Mouse (Mus musculus) T-cell, adult 2 months (primary cell): Measurements from ENCODE around the gene Erp27.

Experiments used
- DNase-seq: peaks from one replicate; pipeline ENCODE4 v3.0.0; 2022; ENCODE audit warnings: low spot score

The Erp27 gene

DNA sequence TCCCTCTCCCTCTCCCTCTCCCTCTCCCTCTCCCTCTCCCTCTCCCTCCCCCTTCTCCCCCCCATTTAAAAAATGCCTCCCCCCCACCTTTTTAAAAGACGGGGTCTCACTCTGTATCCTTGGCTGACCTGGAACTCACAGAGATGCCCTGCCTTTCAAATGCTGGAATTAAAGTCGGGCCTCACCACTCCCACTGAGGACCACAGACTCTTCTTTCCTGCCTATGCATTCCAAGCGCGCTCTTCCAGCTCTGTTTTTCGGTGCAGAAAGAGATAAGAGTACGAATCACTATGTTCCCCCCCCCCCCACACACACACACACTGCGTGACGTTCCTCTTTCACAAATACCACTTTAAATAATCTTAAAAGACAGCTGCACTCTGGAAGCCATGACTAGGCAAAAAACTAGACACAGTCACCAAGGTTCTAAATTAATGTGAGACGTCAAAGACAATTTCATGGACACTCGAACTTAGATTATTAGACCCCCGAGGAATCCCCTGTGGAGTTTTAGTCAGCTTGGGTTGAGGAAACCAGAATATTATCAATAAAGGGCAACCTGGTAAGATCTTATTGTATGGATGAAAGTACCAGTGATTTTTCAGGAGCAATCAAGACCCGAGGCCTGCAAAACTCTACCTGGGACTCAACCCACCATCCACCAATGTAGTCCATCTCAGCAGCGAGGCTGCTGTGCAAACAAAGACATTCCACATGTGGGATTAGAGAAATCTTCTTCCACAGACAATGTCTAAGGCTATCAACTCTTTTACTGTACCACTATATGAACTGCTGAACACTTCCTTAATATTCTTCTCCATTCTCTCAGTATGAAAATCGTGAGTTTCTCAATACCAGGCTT lies 17.6 kb upstream of the Erp27 start:
- no peak for DNase-seq

DNA sequence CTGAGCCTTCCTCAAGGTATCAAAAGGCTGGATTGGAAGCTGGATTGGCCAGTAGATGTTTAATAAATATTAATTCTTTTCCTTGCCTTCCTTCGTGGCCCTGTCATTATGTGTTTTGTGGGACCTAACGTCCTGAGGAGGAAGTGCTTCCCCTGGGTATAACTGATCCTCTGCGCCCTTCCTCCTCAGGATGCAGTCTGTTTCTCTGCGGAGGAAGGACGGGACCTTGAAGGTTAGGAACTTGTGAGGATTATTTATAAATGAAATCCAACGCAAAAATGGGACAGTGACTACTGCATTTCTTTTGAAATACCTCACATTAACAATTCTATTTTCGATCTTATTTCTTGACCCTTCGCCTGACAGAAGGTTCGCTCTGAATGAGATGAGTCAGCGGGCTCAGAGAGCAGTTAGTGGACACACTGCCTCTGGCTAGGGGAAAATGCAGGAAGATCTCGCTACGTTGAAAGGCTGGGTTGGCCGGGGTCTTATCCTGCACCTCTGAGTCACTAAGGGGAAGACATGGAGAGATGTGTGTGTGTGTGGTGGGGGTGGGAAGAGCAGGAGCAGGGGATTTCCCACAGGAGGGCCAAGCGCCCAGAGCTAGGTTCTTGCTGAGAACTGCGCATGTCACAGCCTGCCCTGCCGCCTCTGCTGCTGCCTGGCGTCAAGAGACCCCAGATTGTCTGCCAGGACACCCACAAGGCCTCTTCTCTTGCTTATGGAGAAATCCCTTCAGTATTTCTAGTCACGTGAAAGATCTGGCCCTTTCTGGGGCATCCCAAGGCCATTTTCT lies 16.5 kb upstream of the Erp27 start:
- DNase-seq, result peak; percentile 65

DNA sequence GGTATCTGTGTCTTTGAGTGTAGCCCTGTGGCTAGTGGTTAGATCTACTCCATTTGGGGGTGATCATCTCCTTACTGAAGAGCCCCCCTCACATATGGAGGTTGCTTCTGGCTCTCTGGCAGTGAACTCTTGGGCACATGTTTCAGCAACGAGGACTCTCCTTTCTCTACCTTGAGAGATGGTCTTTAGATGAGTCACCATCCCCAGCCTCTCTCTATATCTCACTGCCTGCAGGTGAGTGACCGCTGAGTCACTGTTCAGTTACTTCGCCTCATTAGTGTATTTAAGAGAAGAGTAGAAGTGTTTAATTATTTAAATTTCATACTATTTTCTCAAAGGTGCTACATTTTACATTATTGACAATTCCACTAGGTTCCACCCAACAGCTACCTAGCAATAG lies 15.1 kb upstream of the Erp27 start:
- no peak for DNase-seq

DNA sequence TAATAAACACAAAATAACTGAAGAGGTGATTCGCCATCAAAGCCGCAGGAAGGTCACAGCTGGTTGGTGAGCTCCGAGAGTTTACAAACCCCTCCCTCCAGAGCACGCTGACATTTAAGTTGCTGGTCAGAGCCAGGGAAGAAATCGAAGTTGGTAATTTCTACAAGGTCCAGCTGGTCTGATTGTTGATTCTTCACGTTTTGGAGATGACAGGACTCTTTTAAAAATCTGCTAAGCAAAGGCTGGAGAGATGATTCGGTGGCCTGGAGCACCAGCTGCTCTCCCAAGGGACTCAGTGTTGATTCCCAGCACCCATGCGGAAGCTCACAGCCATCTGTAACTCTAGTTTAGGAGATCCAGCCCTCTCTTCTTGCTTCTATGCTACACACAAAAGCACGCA lies 14.4 kb upstream of the Erp27 start:
- DNase-seq, result no peak

DNA sequence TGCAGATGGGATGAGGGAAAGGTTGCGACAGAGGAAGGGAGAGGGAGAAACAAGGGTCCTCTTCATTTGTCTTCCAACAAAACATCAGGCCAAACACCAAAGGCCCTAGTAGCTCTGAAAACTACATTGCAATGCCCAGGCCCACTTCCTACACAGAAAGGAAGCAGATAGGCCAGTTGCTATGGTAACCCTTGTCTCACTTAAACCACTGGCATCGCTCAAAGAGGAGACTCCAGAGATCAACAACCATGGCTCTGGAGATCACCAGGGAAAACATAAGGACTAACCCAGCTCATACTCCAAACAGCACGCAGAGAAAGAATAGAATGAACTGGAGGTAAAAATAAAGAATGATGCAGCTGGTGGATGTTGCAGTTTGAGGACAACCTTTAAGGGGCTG lies 13.3 kb upstream of the Erp27 start:
- peak; percentile 53 for DNase-seq

DNA sequence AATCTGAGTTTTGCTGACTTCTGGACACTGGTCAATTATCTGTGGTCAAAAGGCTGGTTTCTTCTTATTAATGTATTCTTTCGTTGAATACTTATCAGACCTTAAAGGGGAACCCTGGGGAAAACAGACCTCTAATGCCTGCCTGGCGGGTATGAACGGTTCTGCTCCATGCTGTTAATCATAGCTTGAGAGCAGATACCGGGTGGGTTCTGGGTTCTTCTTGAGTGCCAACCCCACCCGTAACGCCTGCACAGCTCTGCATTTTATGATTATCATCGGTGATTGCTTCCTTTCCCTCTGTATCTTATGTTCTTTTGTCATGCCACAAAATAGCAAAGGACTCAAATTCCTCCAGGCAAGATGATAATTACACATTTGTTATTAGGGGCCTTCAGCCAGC lies 12.1 kb upstream of the Erp27 start:
- DNase-seq, result no peak

DNA sequence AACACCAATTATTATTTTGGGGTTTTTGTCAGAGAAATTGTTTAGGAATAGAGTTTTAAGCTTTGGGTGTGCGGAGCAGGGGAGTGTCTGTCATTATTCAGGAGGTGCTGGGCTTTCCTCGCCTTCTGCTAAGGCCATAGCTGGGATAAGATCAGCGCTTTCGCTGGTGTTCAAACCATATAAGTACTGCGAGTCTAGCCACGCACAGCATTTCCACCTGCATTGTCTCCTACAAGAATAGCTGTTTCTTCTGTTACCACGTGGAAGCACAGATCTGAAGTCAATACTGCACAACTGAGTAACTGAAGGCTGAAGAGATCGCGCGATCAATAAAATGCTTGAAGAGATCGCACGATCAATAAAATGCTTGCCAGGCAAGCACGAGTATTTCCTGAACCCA lies 9.3 kb upstream of the Erp27 start:
- DNase-seq, result no peak

DNA sequence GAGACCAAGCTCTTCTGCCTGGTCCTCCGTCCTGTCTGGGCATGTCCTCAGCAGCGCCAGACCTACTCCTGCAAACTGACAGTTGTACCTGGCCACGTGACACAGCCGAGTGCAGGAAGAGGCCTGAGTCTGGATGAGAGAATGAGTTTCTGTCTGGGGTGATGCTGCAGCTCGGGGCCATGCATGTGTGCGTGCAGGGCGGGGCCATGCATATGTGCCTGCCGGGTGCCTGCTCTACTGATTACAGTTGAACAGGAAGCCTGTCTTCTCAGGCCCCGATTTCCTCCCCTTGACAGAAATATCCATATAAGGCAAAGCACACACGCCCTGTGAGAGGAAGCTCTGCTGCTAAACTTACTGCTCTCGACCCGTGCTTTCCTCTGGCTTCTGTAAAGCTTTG lies 8.7 kb upstream of the Erp27 start:
- peak; percentile 87 for DNase-seq

DNA sequence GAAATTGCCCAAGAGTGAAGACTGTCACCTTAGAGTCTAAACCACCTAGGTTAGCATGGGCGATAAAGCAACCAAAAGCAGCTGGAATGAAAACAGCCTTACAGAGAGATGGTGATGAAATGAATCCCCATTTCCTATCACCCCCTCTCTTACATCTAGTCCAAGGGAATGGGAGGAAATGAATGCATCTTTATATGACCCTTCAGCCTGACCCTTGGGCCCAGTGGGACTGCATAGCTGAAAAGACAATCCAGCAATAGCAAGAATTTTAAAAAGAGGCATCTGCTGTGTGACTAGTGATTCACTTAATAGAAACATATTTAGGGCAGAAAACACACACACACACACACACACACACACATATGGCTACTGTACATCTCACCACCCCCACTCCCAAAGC lies 5.6 kb upstream of the Erp27 start:
- no peak for DNase-seq

DNA sequence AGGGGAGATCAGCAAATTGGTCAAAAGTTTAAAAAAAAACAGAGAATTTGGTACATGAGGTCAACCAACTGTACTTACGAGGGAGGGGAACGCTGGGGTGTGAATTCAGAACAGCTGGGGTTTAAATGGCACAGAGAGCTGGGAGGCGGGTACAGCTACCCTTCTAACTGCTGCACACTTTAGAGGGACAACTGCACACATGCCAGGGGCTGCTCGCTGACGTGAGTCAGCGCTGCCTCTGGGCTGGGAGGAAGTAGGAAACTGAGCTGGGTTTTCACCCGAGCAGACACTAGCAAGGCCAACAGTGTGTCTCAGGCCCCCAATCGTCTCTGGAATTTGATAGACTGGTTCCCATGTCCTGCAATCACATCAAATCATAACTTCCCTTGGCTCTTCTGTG lies 3.1 kb upstream of the Erp27 start:
- DNase-seq, result peak; percentile 42

DNA sequence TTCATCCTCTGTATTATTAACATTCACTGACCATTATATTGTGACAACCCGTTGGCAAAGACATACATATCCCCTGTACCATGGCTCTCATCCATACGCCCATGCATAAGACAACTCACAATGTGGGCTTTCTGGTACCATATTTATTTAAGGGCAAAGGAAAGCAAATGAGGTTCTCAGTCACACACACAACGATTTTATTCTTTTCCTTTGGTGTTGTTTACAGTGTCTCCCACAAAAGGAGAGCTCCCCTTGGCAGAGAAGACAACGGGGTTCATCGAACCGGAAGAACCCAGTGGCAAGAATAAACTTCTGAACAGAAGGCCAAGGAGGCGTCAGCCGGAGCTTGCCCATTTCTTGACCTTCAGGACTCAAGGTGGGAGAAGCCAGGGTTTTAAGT lies 1.6 kb upstream of the Erp27 start, which contains the start of gene Pde6h:
Pde6h (plus strand) TSS at position 301 of the 400 bp plus-strand sequence.
- no peak for DNase-seq

DNA sequence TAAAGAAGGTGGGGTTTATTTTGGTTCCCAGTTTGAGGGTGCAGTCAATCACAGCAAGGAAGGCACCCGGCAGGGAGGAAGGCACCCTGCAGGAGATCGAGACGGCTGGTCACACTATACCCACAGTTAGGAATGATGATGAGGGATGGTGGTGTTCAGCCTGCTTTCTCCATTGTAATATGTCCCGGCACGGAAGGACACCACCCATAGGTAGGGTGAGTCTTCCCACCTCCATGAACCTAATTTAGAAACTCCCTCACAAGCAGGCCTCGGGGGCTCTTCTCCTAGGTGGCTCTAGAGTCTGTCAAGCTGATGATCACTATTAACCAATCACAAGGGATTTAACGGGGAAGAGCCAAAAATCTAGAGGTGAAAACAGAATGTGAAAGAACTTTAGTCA lies 891 bp upstream of the Erp27 start:
- DNase-seq, result no peak

DNA sequence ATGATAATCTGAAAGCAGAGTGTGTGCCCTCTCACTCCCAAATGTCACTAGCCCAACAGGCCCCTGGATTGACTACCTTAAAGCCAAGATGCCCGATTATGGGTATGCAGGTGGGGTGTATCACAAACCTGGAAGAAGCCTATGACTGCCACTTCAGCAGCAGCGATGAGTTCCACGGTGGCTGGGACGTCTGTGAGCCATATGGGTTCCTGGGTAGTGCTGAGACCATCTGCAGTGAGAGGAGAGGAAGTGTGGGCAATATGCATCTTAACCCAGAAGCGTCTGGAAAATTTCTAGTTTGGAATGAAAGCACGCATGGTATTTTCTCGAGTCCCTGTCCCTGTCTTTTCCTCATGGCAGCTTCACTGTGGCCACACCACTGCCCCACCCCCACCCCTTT lies 379 bp downstream of the Erp27 start:
- DNase-seq, result no peak

DNA sequence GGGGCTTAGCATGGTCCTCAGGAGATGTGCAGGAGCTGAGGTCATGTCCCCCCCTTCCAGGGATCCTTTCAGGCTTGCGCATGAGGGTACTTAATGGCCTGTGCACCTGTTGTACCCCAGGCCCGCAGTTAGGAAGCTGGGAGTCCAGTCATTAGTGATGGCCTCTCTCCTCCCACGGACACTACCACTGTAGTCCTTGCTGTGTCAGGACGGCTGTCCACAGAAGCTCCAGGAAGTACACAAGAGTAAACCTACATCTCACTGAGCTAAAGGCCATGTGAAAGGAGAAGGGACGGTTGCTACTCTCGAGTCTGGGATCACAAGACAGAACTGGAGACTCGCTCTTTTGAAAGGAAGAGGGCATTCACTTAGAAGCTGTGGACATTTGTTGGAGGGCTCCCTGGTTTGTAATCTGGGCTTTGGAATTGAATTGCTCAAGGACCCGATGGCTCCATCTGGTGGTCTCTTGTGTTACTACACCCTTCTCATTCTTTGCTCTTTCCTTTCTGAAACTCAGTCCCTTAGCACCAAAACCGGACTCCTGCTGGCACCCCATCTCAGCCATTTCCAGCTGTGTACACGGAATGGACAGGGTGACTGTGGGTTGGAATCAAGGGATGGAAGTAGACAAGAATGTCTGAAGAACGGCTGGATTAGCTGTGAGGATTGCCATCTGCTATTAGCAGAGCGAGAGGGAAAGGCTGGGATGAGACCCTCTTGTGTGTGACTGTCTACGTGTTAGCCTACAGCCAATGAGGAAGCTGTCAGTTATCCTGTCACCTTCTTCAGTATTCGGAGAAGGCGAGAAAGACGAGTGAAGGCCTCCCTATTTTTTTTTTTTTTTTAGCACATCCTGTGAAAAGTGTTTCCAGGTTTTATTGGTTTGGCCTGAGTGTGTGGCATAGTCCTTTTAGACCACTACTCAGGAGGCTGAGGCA lies 1.4 kb downstream of the Erp27 start:
- peak; percentile 63 for DNase-seq

DNA sequence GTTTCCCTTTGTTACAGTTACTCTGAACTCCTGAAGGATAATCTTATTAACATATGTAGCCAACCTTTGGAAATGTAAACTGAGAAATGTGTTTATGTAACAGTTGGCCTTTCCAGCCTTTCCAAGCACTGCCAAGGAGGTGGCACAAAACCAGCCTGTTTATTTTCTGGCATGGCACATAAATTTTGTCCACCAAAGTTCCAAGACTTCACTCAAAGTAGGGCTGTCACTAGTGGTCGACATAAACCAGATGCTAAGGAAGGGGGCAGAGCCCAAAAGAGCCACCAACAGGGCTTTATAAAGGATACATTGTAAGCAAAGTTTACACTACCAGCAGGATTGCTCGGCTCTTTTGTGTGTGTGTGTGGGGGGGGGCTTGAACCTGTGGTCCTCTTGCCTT lies 4.1 kb downstream of the Erp27 start:
- DNase-seq, result no peak

DNA sequence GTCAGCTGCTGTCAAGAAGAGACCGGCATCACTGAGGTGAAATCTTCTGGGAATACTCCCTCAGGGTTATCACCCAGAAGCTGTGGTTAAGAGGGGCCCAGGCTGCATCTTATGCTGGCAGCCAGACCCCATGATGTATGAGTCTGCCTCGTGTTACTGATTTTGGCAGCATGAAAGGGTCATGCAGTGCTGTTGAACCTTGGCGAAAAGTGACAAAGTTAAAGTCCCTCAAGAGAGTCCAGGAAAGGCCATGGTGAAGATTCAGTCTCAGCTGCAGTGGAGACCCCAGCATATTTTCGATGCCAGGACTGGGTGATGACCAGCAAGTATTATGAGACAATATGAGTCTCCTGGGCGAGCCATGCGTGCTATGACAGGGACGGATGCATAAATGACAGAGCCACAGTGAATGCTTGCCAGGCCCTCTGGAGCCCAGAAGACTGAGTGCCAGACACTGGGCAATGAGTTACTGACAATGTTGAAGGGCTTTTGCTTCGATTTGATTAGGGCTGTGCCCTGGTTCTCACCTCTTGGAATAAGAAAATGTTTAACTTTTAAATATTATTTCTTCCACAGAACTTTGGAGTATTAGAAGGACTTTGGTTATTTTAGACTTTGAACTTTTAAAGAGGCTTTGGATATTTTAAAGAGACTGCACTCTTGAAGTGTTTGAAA lies 6.1 kb downstream of the Erp27 start:
- DNase-seq, result no peak

DNA sequence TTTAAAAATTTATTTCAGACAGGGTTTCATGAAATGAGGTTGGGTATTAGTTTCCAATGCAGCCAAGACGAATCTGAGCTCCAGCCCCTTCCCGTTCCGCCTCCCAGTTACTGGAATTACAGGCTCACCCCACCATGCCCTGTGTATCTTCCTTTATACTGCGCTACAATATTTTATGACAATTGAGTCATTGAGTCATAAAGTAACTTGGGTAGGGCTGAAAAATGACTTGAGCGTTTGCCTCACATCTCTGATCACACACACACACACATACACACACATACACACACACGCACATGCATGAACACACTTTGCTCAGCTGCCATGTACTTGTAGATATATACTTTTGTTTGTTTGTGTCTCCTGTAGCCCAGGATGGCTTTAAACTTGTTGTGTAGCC lies 7.7 kb downstream of the Erp27 start:
- DNase-seq, result no peak

DNA sequence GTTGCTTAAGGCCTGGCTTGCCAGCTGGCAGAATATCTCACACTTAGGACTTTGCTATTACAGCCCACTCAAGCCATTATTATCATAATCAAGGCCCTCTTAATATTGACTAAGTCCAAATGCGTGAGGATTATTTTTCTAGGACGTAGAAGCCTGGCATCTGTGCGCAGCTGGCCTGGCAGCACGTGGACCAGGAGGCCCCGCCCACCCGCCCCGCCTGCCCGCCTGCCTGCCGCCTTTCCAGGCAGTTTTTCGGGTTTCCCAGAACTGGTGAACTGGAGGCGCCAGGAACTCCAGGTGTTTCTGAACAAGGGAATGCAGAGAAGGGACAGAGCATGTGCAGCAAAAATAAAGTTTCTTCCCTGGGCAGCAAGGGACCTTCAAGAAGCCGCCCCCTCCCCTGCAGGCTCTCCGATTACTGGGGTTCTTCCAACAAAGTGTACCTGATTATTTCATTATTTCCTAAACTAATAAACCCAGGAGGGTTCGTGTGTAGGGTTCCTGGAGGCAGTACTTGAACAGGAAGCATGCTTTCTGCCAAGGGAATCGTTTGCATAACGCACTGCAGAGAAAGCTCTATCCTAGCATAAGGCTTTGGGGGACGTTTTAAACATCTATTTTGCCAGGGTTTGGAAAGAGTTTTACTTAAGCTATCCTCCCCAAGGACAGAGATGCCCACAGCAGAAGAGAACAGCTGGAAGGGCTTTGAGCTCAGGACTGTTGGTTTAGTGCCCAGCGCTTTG lies 8.4 kb downstream of the Erp27 start:
- DNase-seq, result no peak

DNA sequence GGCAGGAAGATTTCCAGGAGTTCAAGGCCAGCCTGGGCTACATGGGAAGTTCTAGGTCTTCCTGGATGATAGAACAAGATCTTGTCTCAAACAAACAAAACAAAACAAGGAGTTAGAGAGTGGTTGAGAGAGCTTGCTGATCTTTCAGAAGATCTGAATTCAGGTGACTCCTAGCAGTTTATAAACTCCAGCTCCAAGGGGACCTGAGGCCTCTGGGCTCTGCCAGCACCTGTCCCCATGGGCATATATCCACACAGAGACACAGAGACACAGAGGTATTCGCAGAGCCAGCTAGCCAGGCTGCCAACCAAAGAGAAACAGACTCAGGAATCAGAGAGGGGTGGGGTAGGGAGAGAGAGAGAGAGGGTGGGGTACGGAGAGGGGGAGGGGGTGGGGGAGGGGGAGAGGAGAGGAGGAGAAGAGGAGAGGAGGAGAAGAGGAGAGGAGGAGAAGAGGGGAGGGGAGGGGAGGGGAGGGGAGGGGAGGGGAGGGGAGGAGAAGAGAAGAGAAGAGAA lies 9.2 kb downstream of the Erp27 start:
- DNase-seq, result no peak

DNA sequence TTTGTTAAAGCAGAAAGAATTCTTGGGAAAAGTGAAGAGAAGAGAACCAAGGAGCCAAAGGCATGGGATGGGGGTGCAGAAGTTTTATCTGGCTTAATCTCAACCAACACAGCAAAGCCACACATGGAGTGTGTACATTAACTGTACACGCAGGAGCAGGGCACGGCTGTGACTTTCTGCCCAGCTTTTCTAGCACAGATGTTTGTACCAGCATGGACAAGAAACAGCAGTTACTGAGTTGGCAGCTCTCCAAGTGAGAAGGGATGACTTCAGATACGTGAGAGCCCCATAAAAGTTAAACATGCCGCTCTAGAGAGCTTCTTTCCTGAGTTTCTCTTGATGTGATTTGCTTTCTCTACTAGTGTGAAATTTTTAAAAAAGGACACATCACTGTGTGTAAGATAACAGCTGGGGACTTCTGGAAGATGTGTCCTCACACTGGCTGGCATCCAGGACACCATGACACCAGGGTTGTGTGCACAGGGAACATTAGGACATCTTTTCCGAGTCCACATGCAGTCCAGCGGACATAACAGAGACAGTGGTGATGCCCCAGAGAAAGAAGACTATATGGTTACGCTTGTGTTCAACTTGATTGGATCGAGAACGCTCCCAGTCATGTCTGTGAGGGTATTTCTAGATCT lies 11.6 kb downstream of the Erp27 start:
- no peak for DNase-seq
